Mouse (Mus musculus) liver, embryonic 14.5 days (tissue): ENCODE results near the gene Il34. TPM values are rescaled to one million over a fixed set of nuclear protein-coding genes. Genes with fewer than 3 reads are reported as not detected.

Source experiments
- ATAC-seq: fragments of 200-750 bp; cut with Nextera tagmentation; 2 replicates; pipeline ENCODE4 v1.8.0; 2017; ENCODE audit warnings: moderate number of reproducible peaks, mild to moderate bottlenecking, moderate library complexity; ENCODE audit not compliant: insufficient read depth
- DNase-seq, 3 experiments: peaks; one replicate each; pipeline ENCODE4 v3.0.0-alpha.2; 2012 to 2013; ENCODE audit warnings: low read depth in 3 of 3, low spot score in 3 of 3
- H3K27ac ChIP-seq: fragments of 300-500 bp; sonication (generic); 2 replicates; pipeline ENCODE4 v1.5.1; 2014; ENCODE audit warnings: moderate library complexity, mild to moderate bottlenecking, control low read depth, inconsistent platforms
- H3K27me3 ChIP-seq: fragments of 300-500 bp; sonication (generic); 2 replicates; pipeline ENCODE4 v1.6.1; 2014; ENCODE audit warnings: mild to moderate bottlenecking, low read length, moderate library complexity; ENCODE audit not compliant: control insufficient read depth, insufficient read depth
- H3K36me3 ChIP-seq: fragments of 300-500 bp; sonication (generic); replicated peaks from 2 replicates; pipeline ENCODE4 v1.6.1; 2014; ENCODE audit warnings: low read depth; ENCODE audit not compliant: control insufficient read depth, insufficient read depth
- H3K4me1 ChIP-seq, 2 experiments: fragments of 200-500 bp in 1 of 2; fragments of 300-500 bp in 1 of 2; sonication (generic) in 1 of 2; replicated peaks; 2 replicates each; pipeline ENCODE4 v1.6.1; 2012 to 2014; ENCODE audit warnings: antibody characterized with exemption in 1 of 2, inconsistent platforms in 1 of 2, low read length in 1 of 2; ENCODE audit not compliant: control insufficient read depth in 2 of 2, insufficient read depth in 2 of 2
- H3K4me2 ChIP-seq: fragments of 300-500 bp; sonication (generic); 2 replicates; pipeline ENCODE4 v1.6.1; 2014; ENCODE audit warnings: low read depth, mild to moderate bottlenecking, control low read depth, moderate library complexity
- H3K4me3 ChIP-seq, 2 experiments: fragments of 200-500 bp in 1 of 2; fragments of 300-500 bp in 1 of 2; sonication (generic) in 1 of 2; 2 replicates each; pipeline ENCODE4 v1.5.1; 2012 to 2014; ENCODE audit warnings: low read depth in 2 of 2, low read length in 2 of 2, mild to moderate bottlenecking in 2 of 2, control low read depth in 1 of 2, inconsistent platforms in 1 of 2, moderate library complexity in 1 of 2; ENCODE audit not compliant: insufficient read depth in 1 of 2
- H3K9ac ChIP-seq: fragments of 300-500 bp; sonication (generic); replicated peaks from 2 replicates; pipeline ENCODE4 v1.6.1; 2014; ENCODE audit warnings: mild to moderate bottlenecking, control low read depth, moderate library complexity
- H3K9me3 ChIP-seq: fragments of 300-500 bp; sonication (generic); 2 replicates; pipeline ENCODE4 v1.6.1; 2016; ENCODE audit warnings: low read length, mixed read lengths; ENCODE audit not compliant: control insufficient read depth
- CTCF ChIP-seq: IDR thresholded peaks from 2 replicates; pipeline ENCODE4 v1.5.1; 2016; ENCODE audit warnings: antibody characterized with exemption, low read depth, control low read depth
- EP300 ChIP-seq: IDR thresholded peaks from 2 replicates; pipeline ENCODE4 v1.6.1; 2016; ENCODE audit warnings: antibody characterized with exemption, low read depth
- WGBS: fragments of 180-500 bp; shearing (Covaris S2); extraction: QIAGEN DNeasy Blood & Tissue Kit; methylation state at CpG from one replicate; pipeline ENCODE4 v1.1.7; 2014; ENCODE audit not compliant: insufficient replicate concordance; 5-methylcytosine and 5-hydroxymethylcytosine counted together
- polyA plus RNA-seq, 2 experiments: library from polyadenylated mRNA; depleted of rRNA in 1 of 2; stranded (reverse) in 1 of 2; unstranded in 1 of 2; fragments of >200 nt; fragmentation: Nextera tagmentation in 1 of 2; extraction: Ambion mirVana in 1 of 2; gene quantifications; 2 replicates each; pipeline versions ENCODE4 v1.2.1 to v1.2.3; 2012 to 2014

The Il34 gene
- polyA plus RNA-seq, 2 experiments = not detected

DNA sequence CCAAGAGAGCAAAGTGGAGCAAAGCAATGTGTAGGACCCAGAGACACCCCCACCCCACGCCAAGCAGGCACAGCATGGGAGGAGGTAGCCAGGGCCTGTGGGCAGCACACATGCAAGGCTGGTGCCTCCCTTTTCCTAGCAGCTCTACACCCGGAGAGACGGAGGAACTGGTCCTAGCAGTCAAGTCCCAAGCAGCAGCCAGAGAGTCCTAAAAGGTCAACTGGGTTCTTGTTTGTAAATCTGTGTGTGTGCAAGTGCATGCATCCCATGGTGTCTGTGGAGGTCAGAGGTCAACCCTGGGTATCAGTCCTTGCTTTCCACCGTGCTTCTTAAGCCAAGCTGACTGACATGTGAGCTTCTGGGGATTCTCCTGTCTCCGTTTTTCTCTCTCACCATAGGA, 111.5 kb downstream of the Il34 start:
- ATAC-seq (no peak), DNase-seq (no peak)
- TF ChIP-seq CTCF (no peak), EP300 (no peak)
- Histone ChIP-seq H3K4me1 (peaks cover 0 to 2% of the 10 kb centered on the region in 2 experiments; a peak in 1 of 4 replicates), H3K9ac (no peak overlapping the region), H3K4me2 (no peak overlapping the region), H3K9me3 (no peaks in the 10 kb centered on the region), H3K27me3 (no peaks in the 10 kb centered on the region), H3K4me3 (no peak overlapping the region), H3K36me3 (no peaks in the 10 kb centered on the region), H3K27ac (no peak overlapping the region)
- 68% methylated on average over 5 of the region's 5 CpGs for WGBS

Other genes starting within 250 kb of the Il34 start
- gene Vac14, start 187.3 kb downstream of the Il34 start, polyA plus RNA-seq (2012; rRNA removed) = 13.4 and 14.8 TPM in 2 replicates
- 11.2 and 14.6 TPM in 2 replicates for gene Vac14, start 187.3 kb downstream of the Il34 start, polyA plus RNA-seq (2014; fragmentation: Nextera tagmentation; extraction: Ambion mirVana)
- gene Mtss1l, start 84.4 kb downstream of the Il34 start, polyA plus RNA-seq (2012; rRNA removed) = 2.6 and 2.7 TPM in 2 replicates
- 0.52 and 0.82 TPM in 2 replicates for gene Mtss1l, start 84.4 kb downstream of the Il34 start, polyA plus RNA-seq (2014; fragmentation: Nextera tagmentation; extraction: Ambion mirVana)
- 12.8 and 14.7 TPM in 2 replicates for gene Cog4, start 40.7 kb upstream of the Il34 start, polyA plus RNA-seq (2012; rRNA removed)
- gene Cog4, start 40.7 kb upstream of the Il34 start, polyA plus RNA-seq (2014; fragmentation: Nextera tagmentation; extraction: Ambion mirVana) = 23.8 and 25.3 TPM in 2 replicates
- gene Sf3b3, start 40.9 kb upstream of the Il34 start, polyA plus RNA-seq (2012; rRNA removed) = 31.3 and 34.2 TPM in 2 replicates
- 54.7 and 60.8 TPM in 2 replicates for gene Sf3b3, start 40.9 kb upstream of the Il34 start, polyA plus RNA-seq (2014; fragmentation: Nextera tagmentation; extraction: Ambion mirVana)
- 2.5 and 2.8 TPM in 2 replicates for gene Fuk, start 96.6 kb upstream of the Il34 start, polyA plus RNA-seq (2012; rRNA removed)
- 1.3 and 1.5 TPM in 2 replicates for gene Fuk, start 96.6 kb upstream of the Il34 start, polyA plus RNA-seq (2014; fragmentation: Nextera tagmentation; extraction: Ambion mirVana)
- gene St3gal2, start 114.0 kb upstream of the Il34 start, polyA plus RNA-seq (2012; rRNA removed) = 10.6 and 11.7 TPM in 2 replicates
- 9.6 and 11.8 TPM in 2 replicates for gene St3gal2, start 114.0 kb upstream of the Il34 start, polyA plus RNA-seq (2014; fragmentation: Nextera tagmentation; extraction: Ambion mirVana)
- gene Ddx19a, start 191.9 kb upstream of the Il34 start, polyA plus RNA-seq (2012; rRNA removed) = 20.1 and 29.0 TPM in 2 replicates
- gene Ddx19a, start 191.9 kb upstream of the Il34 start, polyA plus RNA-seq (2014; fragmentation: Nextera tagmentation; extraction: Ambion mirVana) = 12.8 and 14.4 TPM in 2 replicates
- gene Ddx19b, start 225.8 kb upstream of the Il34 start, polyA plus RNA-seq (2012; rRNA removed) = 1.7 and 2.4 TPM in 2 replicates
- gene Ddx19b, start 225.8 kb upstream of the Il34 start, polyA plus RNA-seq (2014; fragmentation: Nextera tagmentation; extraction: Ambion mirVana) = 2.8 and 3.0 TPM in 2 replicates
- 22.0 and 30.2 TPM in 2 replicates for gene Aars, start 227.2 kb upstream of the Il34 start, polyA plus RNA-seq (2012; rRNA removed)
- 46.7 and 51.1 TPM in 2 replicates for gene Aars, start 227.2 kb upstream of the Il34 start, polyA plus RNA-seq (2014; fragmentation: Nextera tagmentation; extraction: Ambion mirVana)